Mouse (Mus musculus): Measurements from ENCODE around the gene Podxl.

The Podxl gene

GRCm38 (mm10) chr6:31523657-31524056 is 40.1 kb downstream of the Podxl start:
- in situ Hi-C loops (cut with MboI) = no loop called here

- in situ Hi-C loops (cut with MboI) = no loop called here
Measured at GRCm38 (mm10) chr6:31523039-31523438, 40.7 kb downstream of the Podxl start.

- in situ Hi-C loops (cut with MboI) = no loop called here
Measured at GRCm38 (mm10) chr6:31522478-31522877, 41.3 kb downstream of the Podxl start.

- in situ Hi-C loops (cut with MboI) = no loop called here
Measured at GRCm38 (mm10) chr6:31521491-31522355, 42.1 kb downstream of the Podxl start.

- in situ Hi-C loops (cut with MboI) = no loop called here
Measured at GRCm38 (mm10) chr6:31520486-31521215, 43.1 kb downstream of the Podxl start.

GRCm38 (mm10) chr6:31519001-31519471 is 44.7 kb downstream of the Podxl start:
- in situ Hi-C loops (cut with MboI) = no loop called here

GRCm38 (mm10) chr6:31518338-31518698 is 45.5 kb downstream of the Podxl start:
- in situ Hi-C loops (cut with MboI) = no loop called here

GRCm38 (mm10) chr6:31517681-31518337 is 46.0 kb downstream of the Podxl start:
- in situ Hi-C loops (cut with MboI) = no loop called here

GRCm38 (mm10) chr6:31513726-31514125 is 50.1 kb downstream of the Podxl start:
- in situ Hi-C loops (cut with MboI) = no loop called here

GRCm38 (mm10) chr6:31502614-31503013 is 61.2 kb downstream of the Podxl start:
- in situ Hi-C loops (cut with MboI) = no loop called here

GRCm38 (mm10) chr6:31500691-31501090 is 63.1 kb downstream of the Podxl start:
- in situ Hi-C loops (cut with MboI) = no loop called here

GRCm38 (mm10) chr6:31500260-31500659 is 63.5 kb downstream of the Podxl start:
- in situ Hi-C loops (cut with MboI) = no loop called here

GRCm38 (mm10) chr6:31499836-31500235 is 63.9 kb downstream of the Podxl start:
- in situ Hi-C loops (cut with MboI) = no loop called here

GRCm38 (mm10) chr6:31496227-31496626 is 67.6 kb downstream of the Podxl start:
- in situ Hi-C loops (cut with MboI) = no loop called here

- in situ Hi-C loops (cut with MboI) = no loop called here
Measured at GRCm38 (mm10) chr6:31495122-31495731, 68.6 kb downstream of the Podxl start.

- in situ Hi-C loops (cut with MboI) = no loop called here
Measured at GRCm38 (mm10) chr6:31489950-31490349, 73.8 kb downstream of the Podxl start.

GRCm38 (mm10) chr6:31486601-31487000 is 77.2 kb downstream of the Podxl start:
- in situ Hi-C loops (cut with MboI) = no loop called here

GRCm38 (mm10) chr6:31480008-31480407 is 83.8 kb downstream of the Podxl start:
- in situ Hi-C loops (cut with MboI) = no loop called here

GRCm38 (mm10) chr6:31478221-31478620 is 85.6 kb downstream of the Podxl start:
- in situ Hi-C loops (cut with MboI) = no loop called here
